Mouse (Mus musculus): ENCODE measurements around the gene Olfr239.
"Not testable (repeated sequence)": the region's sequence is repeated elsewhere in the genome, so short reads cannot be mapped to it uniquely, and the experiment has no call there.

Olfr239 gene

GRCm38 (mm10) chr17:33191002-33191401, at the start of gene Olfr239:
Olfr239 (plus strand) TSS chr17:33191302.
- not testable (repeated sequence) for DNase-seq

DNA sequence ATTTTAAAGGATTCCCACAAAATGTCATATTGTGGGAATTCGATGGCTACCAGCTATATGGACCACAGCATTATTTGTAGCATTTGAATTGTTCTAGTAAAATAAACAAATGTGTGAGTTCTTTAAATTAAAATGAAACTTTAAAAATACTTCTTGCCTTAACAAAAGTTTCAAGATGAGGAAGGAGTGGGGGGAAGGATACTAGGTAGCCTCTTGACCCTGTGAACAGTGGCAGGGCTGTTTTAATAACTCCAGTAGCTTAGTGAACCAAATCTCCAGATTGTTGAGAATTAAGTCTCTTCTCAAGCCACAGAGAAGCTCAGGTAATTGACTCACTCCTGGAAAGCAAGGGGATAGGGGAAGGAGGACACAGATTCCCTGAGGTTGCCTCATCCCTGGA, 23.0 kb upstream of the Olfr239 start, which contains the start of gene Olfr55:
TSS of gene Olfr55 (plus strand) at position 301 of the 400 bp plus-strand sequence.
- not testable (repeated sequence) for DNase-seq

- no peak for DNase-seq
Observed at GRCm38 (mm10) chr17:33221590-33221989, 30.5 kb downstream of the Olfr239 start, which contains the start of gene Olfr1564. Olfr1564 (minus strand) TSS chr17:33221690.

- not testable (repeated sequence) for DNase-seq
Observed at GRCm38 (mm10) chr17:33236646-33237045, 45.5 kb downstream of the Olfr239 start.

Measured in lung, postnatal 10 days (tissue).